Mouse (Mus musculus) forebrain, postnatal 0 days (tissue): ENCODE data around the gene Cherp. TPM values are rescaled to one million over a fixed set of nuclear protein-coding genes. Genes with fewer than 3 reads are reported as not detected.

Experiments
- ATAC-seq: fragments of 200-750 bp; cut with Nextera tagmentation; 2 replicates; pipeline ENCODE4 v1.8.0; 2017; ENCODE audit warnings: mild to moderate bottlenecking, moderate library complexity
- DNase-seq: peaks from one replicate; pipeline ENCODE4 v3.0.0-alpha.2; 2015
- H3K27ac ChIP-seq: fragments of 300-500 bp; sonication (generic); 2 replicates; pipeline ENCODE4 v1.5.1; 2014; ENCODE audit warnings: low read depth, mild to moderate bottlenecking, antibody characterized with exemption, low read length, moderate library complexity, mixed read lengths
- H3K27me3 ChIP-seq: fragments of 300-500 bp; sonication (generic); 2 replicates; pipeline ENCODE4 v1.6.1; 2014; ENCODE audit warnings: mild to moderate bottlenecking, low read length, mixed read lengths; ENCODE audit not compliant: insufficient read depth
- H3K36me3 ChIP-seq: fragments of 300-500 bp; sonication (generic); 2 replicates; pipeline ENCODE4 v1.6.1; 2014; ENCODE audit warnings: mild to moderate bottlenecking, moderate library complexity; ENCODE audit not compliant: insufficient read depth
- H3K4me1 ChIP-seq: fragments of 300-500 bp; sonication (generic); 2 replicates; pipeline ENCODE4 v1.6.1; 2014; ENCODE audit warnings: antibody characterized with exemption; ENCODE audit not compliant: insufficient read depth
- H3K4me2 ChIP-seq: fragments of 300-500 bp; sonication (generic); 2 replicates; pipeline ENCODE4 v1.6.1; 2014; ENCODE audit warnings: low read depth, mild to moderate bottlenecking, moderate library complexity
- H3K4me3 ChIP-seq: fragments of 300-500 bp; sonication (generic); 2 replicates; pipeline ENCODE4 v1.5.1; 2014; ENCODE audit warnings: low read depth, low read length, mixed read lengths
- H3K9ac ChIP-seq: fragments of 300-500 bp; sonication (generic); 2 replicates; pipeline ENCODE4 v1.6.1; 2014; ENCODE audit warnings: mild to moderate bottlenecking
- H3K9me3 ChIP-seq: fragments of 300-500 bp; sonication (generic); 2 replicates; pipeline ENCODE4 v1.6.1; 2016; ENCODE audit warnings: low read length
- CTCF ChIP-seq: sonication (generic); IDR thresholded peaks from 2 replicates; pipeline ENCODE4 v1.5.1; 2016; ENCODE audit warnings: antibody characterized with exemption, control low read depth, low read depth
- WGBS: fragments of 180-500 bp; shearing (Covaris S2); extraction: QIAGEN DNeasy Blood & Tissue Kit; methylation state at CpG from one replicate; pipeline ENCODE4 v1.1.7; 2014; 5-methylcytosine and 5-hydroxymethylcytosine counted together
- polyA plus RNA-seq: library from polyadenylated mRNA; unstranded; fragments of >200 nt; fragmentation: Nextera tagmentation; extraction: Ambion mirVana; gene quantifications from 2 replicates; pipeline ENCODE4 v1.2.1, GENCODE M21; 2015
- total RNA-seq: library from RNA; depleted of rRNA; stranded (reverse); fragments of >200 nt; gene quantifications from 2 replicates; pipeline ENCODE4 v1.2.3, GENCODE M21; 2014; rRNA removed

Cherp gene
- 21.2 and 29.8 TPM in 2 replicates for total RNA-seq
- polyA plus RNA-seq: 36.8 and 43.7 TPM in 2 replicates

DNA sequence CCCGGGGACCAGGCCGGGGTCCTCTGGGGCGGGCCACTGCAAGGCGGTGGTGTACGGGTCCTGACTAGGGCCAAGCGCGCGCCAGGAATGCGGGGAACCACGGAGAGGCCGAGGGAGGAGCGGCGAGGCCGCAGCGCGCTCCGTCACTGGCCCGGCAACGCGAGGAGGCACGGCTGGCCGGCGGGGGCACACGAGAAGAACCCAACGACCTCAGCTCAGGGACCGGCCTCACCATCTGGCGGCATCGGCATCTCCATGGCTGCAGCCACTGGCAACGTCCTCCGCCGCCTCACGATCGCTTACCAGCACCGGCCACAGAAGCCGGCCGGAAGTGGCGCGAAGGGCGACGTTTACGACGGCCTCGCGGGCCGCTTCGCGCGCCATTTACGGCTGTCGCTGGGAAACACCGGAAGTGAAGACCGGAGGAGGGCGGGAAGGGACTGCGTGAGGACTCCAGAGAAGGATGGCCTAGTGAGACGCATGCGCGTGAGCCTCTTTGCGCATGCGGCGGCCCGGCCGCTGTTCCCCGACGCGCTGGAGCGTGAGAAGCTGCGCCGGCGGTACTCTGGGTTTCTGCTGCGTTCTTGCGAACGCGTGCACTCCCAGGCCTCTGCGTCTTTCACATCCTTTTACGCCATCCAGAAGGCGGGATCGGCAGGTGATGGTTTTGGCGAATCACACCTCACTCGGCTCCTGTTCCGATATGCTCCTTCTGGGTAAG is at the start of gene Cherp:
Gene Cherp, minus strand, starts transcription at position 401 of the 721 bp plus-strand sequence.
- ATAC-seq (peak; percentile 98), DNase-seq (peak; percentile 99)
- peak within 1 kb of the TSS; percentile 92 for H3K27ac ChIP-seq
- TF ChIP-seq CTCF: peak; percentile 9; the same call in 1 of the 2 replicates
- H3K9ac ChIP-seq: peak within 1 kb of the TSS; percentile 80
- under 1% methylated on average over 74 of the region's 80 CpGs for WGBS
- H3K4me1 ChIP-seq: peaks cover 9% of the 10 kb centered on the region
- no peaks in the 10 kb centered on the region for H3K9me3 ChIP-seq
- no peaks in the 10 kb centered on the region for H3K27me3 ChIP-seq
- H3K4me3 ChIP-seq: peak within 1 kb of the TSS; percentile 88
- H3K36me3 ChIP-seq: peaks cover 34% of the 10 kb centered on the region
- peak within 1 kb of the TSS; percentile 90 for H3K4me2 ChIP-seq

DNA sequence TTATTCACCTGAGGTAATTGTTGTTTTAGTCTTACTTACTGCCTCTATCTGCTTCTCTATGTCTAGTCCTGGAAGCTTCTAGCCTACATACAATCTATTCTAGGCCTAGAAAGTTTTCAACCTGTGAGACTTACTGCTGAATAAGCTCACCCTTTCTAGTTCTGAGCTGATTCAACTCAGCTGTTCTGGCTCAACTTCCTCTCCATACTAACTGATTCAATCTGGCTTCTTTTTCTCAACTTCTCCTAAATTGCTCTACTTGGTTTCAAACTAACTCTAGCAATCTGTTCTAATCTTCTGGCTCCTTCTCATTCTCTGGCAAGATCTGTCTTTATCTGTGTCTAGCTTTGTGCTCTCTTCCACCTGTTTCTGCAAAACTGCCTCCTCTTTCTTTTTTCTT is 46.9 kb upstream of the Cherp start:
- no peaks in the 10 kb centered on the region for H3K27me3 ChIP-seq
- DNase-seq: no peak
- ATAC-seq: peak; percentile 14; the same call in 1 of the 2 replicates
- no peak overlapping the region for H3K4me3 ChIP-seq
- TF ChIP-seq CTCF: no peak
- H3K4me2 ChIP-seq: no peak overlapping the region
- no peaks in the 10 kb centered on the region for H3K36me3 ChIP-seq
- no peaks in the 10 kb centered on the region for H3K9me3 ChIP-seq
- no peaks in the 10 kb centered on the region for H3K4me1 ChIP-seq
- no peak overlapping the region for H3K9ac ChIP-seq
- no peak overlapping the region for H3K27ac ChIP-seq

DNA sequence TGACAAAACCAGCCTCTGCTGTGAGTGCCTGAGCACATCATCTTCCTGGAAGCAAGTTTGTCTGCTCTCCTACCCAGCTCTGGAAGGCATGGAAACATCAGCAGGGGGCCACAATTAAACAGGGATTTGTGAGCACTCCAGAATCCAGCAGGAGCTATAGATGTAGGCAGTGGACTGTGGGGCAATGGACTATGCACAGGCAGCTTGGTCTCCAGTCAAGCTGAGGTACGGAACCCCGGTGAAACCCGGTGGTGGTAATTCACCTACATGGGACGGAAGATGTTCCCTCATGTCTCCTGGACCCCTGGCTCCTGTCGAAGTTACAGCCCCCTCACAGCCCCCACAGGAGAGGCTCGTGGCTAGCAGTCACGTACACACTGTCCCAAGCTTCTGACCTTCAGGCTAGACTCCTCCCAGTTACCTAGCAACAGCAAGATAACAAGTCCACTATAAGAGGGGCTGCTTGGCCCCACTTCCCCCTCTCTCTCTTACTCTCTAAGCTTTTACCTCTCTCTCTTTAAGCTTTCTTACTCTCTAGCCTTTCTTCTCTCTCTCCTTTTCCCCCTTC is 42.5 kb upstream of the Cherp start:
- Histone ChIP-seq H3K4me2 (no peak overlapping the region), H3K4me3 (no peak overlapping the region), H3K36me3 (no peaks in the 10 kb centered on the region), H3K27me3 (no peaks in the 10 kb centered on the region), H3K4me1 (no peaks in the 10 kb centered on the region), H3K9me3 (no peaks in the 10 kb centered on the region), H3K9ac (no peak overlapping the region), H3K27ac (no peak overlapping the region)
- WGBS: 67% methylated on average over 7 of the region's 7 CpGs
- TF ChIP-seq CTCF: no peak
- no peak for DNase-seq
- ATAC-seq: no peak

DNA sequence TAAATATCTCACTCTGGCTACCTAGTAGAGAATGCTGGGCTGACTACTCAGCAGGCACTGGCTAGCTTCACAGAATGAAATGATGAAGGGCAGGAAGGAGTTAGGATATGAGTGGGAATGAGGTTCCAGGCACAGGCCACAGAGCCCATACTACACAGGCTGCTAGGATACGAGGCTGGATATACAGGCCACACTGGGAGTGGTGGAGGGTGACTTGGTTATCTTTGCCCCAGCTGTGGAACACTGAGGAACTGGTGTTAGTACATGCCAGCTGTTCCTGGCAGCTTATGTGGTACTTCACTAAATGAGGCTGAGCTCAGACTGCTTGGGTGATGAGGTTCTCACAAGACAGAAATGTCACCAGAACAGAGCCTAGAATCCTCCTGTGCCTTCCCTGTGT is 38.1 kb upstream of the Cherp start:
- no peak overlapping the region for H3K4me3 ChIP-seq
- 87% methylated on average over 1 of the region's 1 CpGs for WGBS
- no peaks in the 10 kb centered on the region for H3K36me3 ChIP-seq
- H3K4me1 ChIP-seq: no peaks in the 10 kb centered on the region
- H3K9me3 ChIP-seq: no peaks in the 10 kb centered on the region
- no peaks in the 10 kb centered on the region for H3K27me3 ChIP-seq
- no peak for DNase-seq
- H3K4me2 ChIP-seq: no peak overlapping the region
- no peak overlapping the region for H3K9ac ChIP-seq
- ATAC-seq: no peak
- TF ChIP-seq CTCF: no peak
- no peak overlapping the region for H3K27ac ChIP-seq

DNA sequence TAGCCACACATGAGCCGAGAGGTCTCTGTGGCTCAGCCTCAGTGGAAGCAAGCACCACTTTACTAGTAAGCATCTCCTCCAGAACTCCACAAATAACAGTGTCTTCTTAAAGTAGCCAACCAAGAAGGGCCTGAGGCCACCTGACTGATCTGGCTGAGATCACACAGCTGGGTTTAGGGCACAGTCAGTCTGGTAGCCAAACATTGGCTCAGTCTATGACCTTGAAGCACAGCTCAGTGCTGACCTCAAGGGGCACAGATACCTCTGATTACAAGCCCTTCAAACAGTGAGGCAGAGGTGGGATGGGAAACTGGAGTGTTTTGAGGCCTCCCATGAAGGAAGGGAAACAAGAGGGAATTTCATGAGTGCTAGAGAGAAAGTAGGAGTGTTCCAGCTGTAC is 37.6 kb upstream of the Cherp start:
- TF ChIP-seq CTCF: no peak
- 84% methylated on average over 1 of the region's 1 CpGs for WGBS
- no peaks in the 10 kb centered on the region for H3K4me1 ChIP-seq

DNA sequence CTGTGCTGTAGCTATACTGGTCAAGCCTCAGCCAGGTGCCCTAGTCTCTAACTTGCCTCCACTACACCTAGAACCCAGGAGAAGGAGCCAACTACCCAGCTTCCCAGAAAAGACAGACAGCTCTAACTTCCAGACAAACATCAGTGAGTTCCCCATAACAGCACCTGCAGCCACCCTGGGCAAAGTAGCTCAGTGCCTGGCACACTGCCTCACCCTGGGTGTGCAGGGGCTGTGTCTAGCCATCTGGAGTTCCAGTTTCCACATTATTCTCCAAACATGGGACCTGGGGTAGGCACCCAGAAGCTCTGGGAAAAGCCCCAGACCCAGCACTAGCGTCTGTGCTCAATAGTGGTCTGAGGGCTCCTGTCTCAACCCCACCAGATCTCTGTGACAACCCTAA is 32.5 kb upstream of the Cherp start:
- Histone ChIP-seq H3K4me3 (no peak overlapping the region), H3K36me3 (no peaks in the 10 kb centered on the region), H3K4me1 (no peaks in the 10 kb centered on the region), H3K4me2 (no peak overlapping the region), H3K27me3 (no peaks in the 10 kb centered on the region), H3K27ac (no peak overlapping the region), H3K9ac (no peak overlapping the region), H3K9me3 (no peaks in the 10 kb centered on the region)
- WGBS: 70% methylated on average over 1 of the region's 1 CpGs
- no peak for TF ChIP-seq CTCF
- ATAC-seq: no peak
- DNase-seq: no peak

More for the DNA sequence above, 37.6 kb upstream of the Cherp start:
- no peaks in the 10 kb centered on the region for H3K9me3 ChIP-seq
- H3K27me3 ChIP-seq: no peaks in the 10 kb centered on the region
- H3K4me3 ChIP-seq: no peak overlapping the region
- DNase-seq (no peak), ATAC-seq (no peak)
- no peak overlapping the region for H3K9ac ChIP-seq
- H3K27ac ChIP-seq: no peak overlapping the region
- no peaks in the 10 kb centered on the region for H3K36me3 ChIP-seq
- no peak overlapping the region for H3K4me2 ChIP-seq

DNA sequence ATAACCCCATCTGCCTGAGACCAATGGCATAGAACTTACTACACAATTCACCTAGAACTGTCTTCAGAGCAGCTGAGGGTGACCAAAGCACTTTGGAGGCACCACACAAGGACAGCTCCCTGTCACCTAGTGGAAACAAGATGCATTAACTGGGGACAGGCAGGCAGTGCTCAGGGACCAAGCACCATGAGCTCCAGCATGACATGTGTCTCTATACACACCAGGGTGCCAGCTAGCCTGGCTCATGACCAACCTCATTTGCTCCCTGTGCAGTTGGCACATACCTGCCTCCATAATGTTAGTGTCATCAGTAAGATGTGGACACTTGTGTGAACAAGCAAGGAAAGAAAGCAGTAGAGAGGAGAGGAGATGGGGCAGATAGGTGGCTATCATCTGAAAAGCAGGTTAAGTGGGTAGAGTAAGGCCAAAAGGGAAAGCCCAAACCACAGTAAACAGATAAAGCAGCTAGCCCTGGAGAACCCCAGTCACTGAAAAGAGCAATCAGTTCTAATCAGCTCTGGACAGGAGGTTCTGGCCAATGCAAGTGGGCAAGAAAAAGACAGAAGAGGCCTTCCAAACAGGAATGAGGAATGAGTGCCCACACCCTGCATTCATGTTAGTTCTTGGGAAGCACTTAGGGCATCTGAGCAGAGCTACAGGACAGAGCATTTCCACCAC is 29.8 kb upstream of the Cherp start:
- no peak overlapping the region for H3K27ac ChIP-seq
- no peaks in the 10 kb centered on the region for H3K36me3 ChIP-seq
- H3K4me3 ChIP-seq: no peak overlapping the region
- H3K4me1 ChIP-seq: no peaks in the 10 kb centered on the region
- no peak for TF ChIP-seq CTCF
- ATAC-seq (no peak), DNase-seq (no peak)
- H3K27me3 ChIP-seq: no peaks in the 10 kb centered on the region
- no peaks in the 10 kb centered on the region for H3K9me3 ChIP-seq
- no peak overlapping the region for H3K4me2 ChIP-seq
- no peak overlapping the region for H3K9ac ChIP-seq
